Mouse (Mus musculus): ENCODE results near the gene Hoxb13.

Hoxb13 gene

GRCm38 (mm10) chr11:96191132-96191531 lies 3.0 kb upstream of the Hoxb13 start:
- no peak for DNase-seq

- no peak for DNase-seq
These were observed 240 bp downstream of the Hoxb13 start for GRCm38 (mm10) chr11:96194401-96194710.

- DNase-seq: no peak
These were observed 985 bp downstream of the Hoxb13 start for GRCm38 (mm10) chr11:96194961-96195640.

- no peak for DNase-seq
These were observed 1.7 kb downstream of the Hoxb13 start for GRCm38 (mm10) chr11:96195769-96196280.

GRCm38 (mm10) chr11:96198642-96199041 lies 4.5 kb downstream of the Hoxb13 start:
- DNase-seq: no peak

GRCm38 (mm10) chr11:96199181-96200086 lies 5.3 kb downstream of the Hoxb13 start:
- no peak for DNase-seq

GRCm38 (mm10) chr11:96200183-96200655 lies 6.1 kb downstream of the Hoxb13 start:
- no peak for DNase-seq

- DNase-seq: no peak
These were observed 7.6 kb downstream of the Hoxb13 start for GRCm38 (mm10) chr11:96201741-96202140.

GRCm38 (mm10) chr11:96202401-96203081 lies 8.4 kb downstream of the Hoxb13 start:
- DNase-seq: no peak

- DNase-seq: no peak
These were observed 9.2 kb downstream of the Hoxb13 start for GRCm38 (mm10) chr11:96203182-96203788.

GRCm38 (mm10) chr11:96203789-96204186 lies 9.7 kb downstream of the Hoxb13 start:
- no peak for DNase-seq

- DNase-seq: no peak
These were observed 10.2 kb downstream of the Hoxb13 start for GRCm38 (mm10) chr11:96204351-96204750.

- DNase-seq: no peak
These were observed 11.5 kb downstream of the Hoxb13 start for GRCm38 (mm10) chr11:96205426-96206131.

GRCm38 (mm10) chr11:96223813-96224212 lies 29.7 kb downstream of the Hoxb13 start:
- no peak for DNase-seq

- DNase-seq: no peak
These were observed 33.6 kb downstream of the Hoxb13 start for GRCm38 (mm10) chr11:96227676-96228075.

- peak; percentile 16 for DNase-seq
These were observed 40.8 kb downstream of the Hoxb13 start for GRCm38 (mm10) chr11:96234906-96235305.

GRCm38 (mm10) chr11:96240211-96240610 lies 46.1 kb downstream of the Hoxb13 start:
- DNase-seq: peak; percentile 43
